In the genomic region with DNA sequence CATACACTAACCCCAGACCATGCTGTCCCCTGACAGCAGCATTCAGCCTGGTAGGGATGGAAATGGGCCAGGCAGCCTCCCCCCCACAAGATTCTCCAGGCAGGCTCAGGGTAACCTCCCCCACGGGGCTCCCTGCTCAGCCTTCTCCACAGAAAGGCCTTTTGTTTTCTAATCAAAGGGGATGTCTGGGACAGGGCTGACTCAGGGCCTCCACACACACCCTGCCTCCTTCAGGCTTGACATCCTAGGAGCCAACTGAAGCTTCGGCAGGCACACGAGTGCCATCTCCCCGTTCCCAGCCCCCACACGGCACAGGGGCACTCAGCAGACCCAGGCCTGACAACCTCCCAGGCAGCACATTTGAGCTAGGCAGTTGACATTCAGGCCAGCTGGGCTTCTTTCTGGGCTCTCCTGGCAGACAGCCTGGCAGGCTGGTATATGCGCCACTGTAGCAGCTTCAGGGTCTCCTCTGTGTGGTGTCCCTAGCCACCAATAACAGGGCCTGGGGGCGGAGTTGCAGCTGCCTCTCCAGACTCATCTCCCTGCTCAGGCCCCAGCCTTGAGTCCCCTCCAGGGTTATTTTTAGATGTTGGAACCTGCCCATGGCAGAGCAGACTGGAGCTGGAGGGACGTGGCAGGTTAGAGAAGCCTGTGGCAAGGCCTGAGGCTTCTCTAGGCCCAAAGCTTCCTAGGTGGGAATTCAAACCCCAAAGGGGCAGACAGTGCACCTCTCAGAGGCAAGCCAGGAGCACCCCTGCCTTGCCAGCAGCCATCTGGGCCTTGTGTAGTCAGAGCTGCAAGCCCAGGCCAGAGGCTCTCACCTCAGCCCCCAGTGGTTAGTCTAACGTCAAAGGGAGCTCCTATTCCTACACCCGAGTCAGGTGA, we compare ENCODE assay signal across 8 mouse cellular contexts. TPM values are rescaled to one million over a fixed set of nuclear protein-coding genes. Genes with fewer than 3 reads are reported as not detected.
A peak's percentile ranks its signal among the peaks of the same experiment; 100 is the strongest.
DNase-seq lines count a peak whose midpoint lies in the region; ATAC-seq lines count a peak whose summit lies in the region.

No protein-coding gene starts in this region.

- H3K4me3 ChIP-seq in hindbrain, embryonic 12.5 days, result no peak overlapping the region
- no peak overlapping the region; the same call in 1 of the 2 replicates for H3K4me3 ChIP-seq in midbrain, embryonic 13.5 days (replicated peaks)

- H3K4me1 ChIP-seq in hindbrain, embryonic 12.5 days, result peaks cover 43% of the 10 kb centered on the region
- peaks cover 49% of the 10 kb centered on the region for H3K4me1 ChIP-seq in midbrain, embryonic 13.5 days (replicated peaks)

- H3K9me3 ChIP-seq in hindbrain, embryonic 12.5 days (replicated peaks), result no peaks in the 10 kb centered on the region
- H3K9me3 ChIP-seq in midbrain, embryonic 13.5 days, result no peaks in the 10 kb centered on the region

- DNase-seq in adrenal gland, adult (ENCODE audit: inconsistent age in 2 of 2, low spot score in 1 of 2), result peak; percentile 76 to 91
- DNase-seq in cerebellum, adult 9-11 months, result peak; percentile 90
- peak; percentile 73 to 78 for DNase-seq in frontal cortex, postnatal 36 days (ENCODE audit: low spot score in 2 of 2)
- DNase-seq in left cerebral cortex, adult 11 months (ENCODE audit: low spot score), result peak; percentile 76
- peak; percentile 72 for DNase-seq in telencephalon, adult 2 months (ENCODE audit: low read depth, low spot score)

- peaks cover 60% of the 10 kb centered on the region for H3K36me3 ChIP-seq in hindbrain, embryonic 12.5 days
- H3K36me3 ChIP-seq in midbrain, embryonic 13.5 days, result peaks cover 64% of the 10 kb centered on the region

- H3K27ac ChIP-seq in hindbrain, embryonic 12.5 days, result peak overlapping the region; percentile 99
- H3K27ac ChIP-seq in midbrain, embryonic 13.5 days, result peak overlapping the region; percentile 98

- H3K4me2 ChIP-seq in hindbrain, embryonic 12.5 days (replicated peaks), result peak overlapping the region; percentile 34
- H3K4me2 ChIP-seq in midbrain, embryonic 13.5 days (replicated peaks), result peak overlapping the region; percentile 22

- 23% methylated on average over 10 of the region's 10 CpGs for WGBS in hindbrain, embryonic 12.5 days
- 17% methylated on average over 10 of the region's 10 CpGs for WGBS in midbrain, embryonic 13.5 days

- peak overlapping the region; percentile 53 for H3K9ac ChIP-seq in hindbrain, embryonic 12.5 days
- H3K9ac ChIP-seq in midbrain, embryonic 13.5 days (replicated peaks), result peak overlapping the region; percentile 64

- H3K27me3 ChIP-seq in hindbrain, embryonic 12.5 days, result no peaks in the 10 kb centered on the region
- H3K27me3 ChIP-seq in midbrain, embryonic 13.5 days, result no peaks in the 10 kb centered on the region

- peak; percentile 90 for ATAC-seq in hindbrain, embryonic 12.5 days (ENCODE audit: low FRiP score)
- peak; percentile 86 for ATAC-seq in midbrain, embryonic 13.5 days
- ATAC-seq in erythroid progenitor cell, adult 5-6 weeks (replicated peaks; ENCODE audit: low FRiP score, poor library complexity, severe bottlenecking), result no peak

RNA-seq across cellular contexts. Expression of a gene that starts 26.0 kb away (rescaled TPM):
- not detected in 2 replicates for polyA plus RNA-seq in hindbrain, embryonic 12.5 days (2016; fragmentation: Nextera tagmentation; extraction: Ambion mirVana)
- 1.6 and 2.2 TPM in 2 replicates for polyA plus RNA-seq in midbrain, embryonic 13.5 days (2015; fragmentation: Nextera tagmentation; extraction: Ambion mirVana)
- not detected in 2 replicates for total RNA-seq in erythroid progenitor cell, adult 5-6 weeks (2015; ENCODE audit: low replicate concordance)
- total RNA-seq in erythroid progenitor cell, adult 5-6 weeks (2017; ENCODE audit: low replicate concordance), result not detected in 2 replicates

RNA-seq across cellular contexts. Expression of a gene that starts 26.8 kb away (rescaled TPM):
- polyA plus RNA-seq in hindbrain, embryonic 12.5 days (2016; fragmentation: Nextera tagmentation; extraction: Ambion mirVana), result 50.7 and 56.5 TPM in 2 replicates
- 48.7 and 55.0 TPM in 2 replicates for polyA plus RNA-seq in midbrain, embryonic 13.5 days (2015; fragmentation: Nextera tagmentation; extraction: Ambion mirVana)
- total RNA-seq in erythroid progenitor cell, adult 5-6 weeks (2015; ENCODE audit: low replicate concordance), result not detected in 2 replicates
- 0.64 TPM in 1 of 2 replicates, not detected in the other for total RNA-seq in erythroid progenitor cell, adult 5-6 weeks (2017; ENCODE audit: low replicate concordance)
